Mouse (Mus musculus): Measurements from ENCODE around the gene Slc13a1. TPM values are rescaled to one million over a fixed set of nuclear protein-coding genes. Genes with fewer than 3 reads are reported as not detected.
"Not testable (repeated sequence)": the region's sequence is repeated elsewhere in the genome, so short reads cannot be mapped to it uniquely, and the experiment has no call there.

The Slc13a1 gene
- polyA plus RNA-seq (2014; fragmentation: Nextera tagmentation; extraction: Ambion mirVana): 0.09 and 0.12 TPM in 2 replicates

DNA sequence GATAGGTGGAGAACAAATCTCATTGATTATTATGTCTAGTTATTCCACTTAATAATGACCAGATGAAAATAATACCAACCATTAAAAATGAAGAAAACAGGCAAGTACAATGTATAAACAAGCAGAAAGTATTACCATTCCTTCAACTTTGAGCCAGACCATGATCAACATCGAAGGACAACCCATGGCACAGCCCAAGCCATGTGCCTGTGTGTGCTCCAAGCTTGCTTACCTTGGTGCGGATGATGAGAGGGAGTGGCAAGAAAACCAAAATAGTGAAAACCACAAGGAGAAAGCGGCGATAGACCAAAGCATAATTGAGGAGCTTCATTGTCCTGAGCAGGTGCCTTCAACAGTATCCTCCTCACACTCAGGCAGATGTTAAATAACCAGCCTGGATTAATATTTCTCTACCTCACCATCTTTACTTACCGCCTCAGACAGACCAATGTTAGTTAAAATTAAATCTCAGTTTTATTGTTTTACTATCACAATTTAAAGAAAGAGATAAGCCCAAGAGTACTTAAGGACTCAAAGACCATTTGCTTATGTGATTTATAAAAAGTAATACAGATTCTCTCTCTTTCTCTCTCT, at the start of gene Slc13a1:
TSS of gene Slc13a1 (minus strand) at position 359 of the 594 bp plus-strand sequence.
- H3K4me2 ChIP-seq (ENCODE audit: low read length): no peak within 1 kb of the TSS
- H3K4me1 ChIP-seq (ENCODE audit: control insufficient read depth, insufficient read depth, low read length): no peaks in the 10 kb centered on the region
- no peak within 1 kb of the TSS for H3K4me3 ChIP-seq (ENCODE audit: low read depth, low read length)
- no peaks in the 10 kb centered on the region for H3K9me3 ChIP-seq (replicated peaks; ENCODE audit: control insufficient read depth, low read length)
- no peak for ATAC-seq
- DNase-seq (ENCODE audit: low spot score): no peak
- no peak within 1 kb of the TSS for H3K9ac ChIP-seq (ENCODE audit: low read length)
- no peaks in the 10 kb centered on the region for H3K27me3 ChIP-seq (replicated peaks; ENCODE audit: control insufficient read depth, insufficient read depth, low read length)
- H3K36me3 ChIP-seq (ENCODE audit: control insufficient read depth, insufficient read depth, low read length): no peaks in the 10 kb centered on the region
- no peak within 1 kb of the TSS for H3K27ac ChIP-seq (ENCODE audit: low read depth, low read length)
- 89% methylated on average over 5 of the region's 5 CpGs for WGBS

GRCm38 (mm10) chr6:24207866-24208265, 40.0 kb upstream of the Slc13a1 start:
- no peak overlapping the region for H3K9ac ChIP-seq (ENCODE audit: low read length)
- 93% methylated on average over 3 of the region's 3 CpGs for WGBS
- H3K27ac ChIP-seq (ENCODE audit: low read depth, low read length): no peak overlapping the region
- no peaks in the 10 kb centered on the region for H3K9me3 ChIP-seq (replicated peaks; ENCODE audit: control insufficient read depth, low read length)
- H3K4me1 ChIP-seq (ENCODE audit: control insufficient read depth, insufficient read depth, low read length): no peaks in the 10 kb centered on the region
- H3K4me2 ChIP-seq (ENCODE audit: low read length): no peak overlapping the region
- no peak for DNase-seq (ENCODE audit: low spot score)
- no peaks in the 10 kb centered on the region for H3K36me3 ChIP-seq (ENCODE audit: control insufficient read depth, insufficient read depth, low read length)
- ATAC-seq: no peak
- no peaks in the 10 kb centered on the region for H3K27me3 ChIP-seq (replicated peaks; ENCODE audit: control insufficient read depth, insufficient read depth, low read length)
- no peak overlapping the region for H3K4me3 ChIP-seq (ENCODE audit: low read depth, low read length)

DNA sequence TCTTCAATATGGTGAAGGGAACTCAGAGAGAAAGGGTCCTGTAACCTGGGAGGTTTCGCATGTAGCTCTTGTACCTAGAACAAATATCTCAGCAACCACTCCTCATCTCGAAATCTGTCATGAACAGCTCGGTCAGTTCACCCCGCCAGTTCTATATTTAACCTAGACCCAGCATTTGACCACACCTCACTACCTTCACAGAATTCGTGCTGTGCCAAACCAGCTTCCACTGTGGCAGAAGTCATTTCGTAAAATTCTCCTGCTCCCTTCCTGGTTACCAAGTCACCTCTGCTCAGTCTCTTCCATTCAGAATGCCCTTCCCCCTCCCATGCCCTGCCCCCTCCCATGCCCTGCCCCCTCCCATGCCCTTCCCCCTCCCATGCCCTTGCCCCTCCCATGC, 34.3 kb upstream of the Slc13a1 start:
- Histone ChIP-seq H3K9ac (ENCODE audit: low read length) (no peak overlapping the region), H3K27ac (ENCODE audit: low read depth, low read length) (no peak overlapping the region), H3K4me1 (ENCODE audit: control insufficient read depth, insufficient read depth, low read length) (no peaks in the 10 kb centered on the region), H3K4me2 (ENCODE audit: low read length) (no peak overlapping the region), H3K36me3 (ENCODE audit: control insufficient read depth, insufficient read depth, low read length) (no peaks in the 10 kb centered on the region), H3K9me3 (replicated peaks; ENCODE audit: control insufficient read depth, low read length) (no peaks in the 10 kb centered on the region), H3K27me3 (replicated peaks; ENCODE audit: control insufficient read depth, insufficient read depth, low read length) (no peaks in the 10 kb centered on the region), H3K4me3 (ENCODE audit: low read depth, low read length) (no peak overlapping the region)
- 89% methylated on average over 6 of the region's 6 CpGs for WGBS
- ATAC-seq (no peak), DNase-seq (ENCODE audit: low spot score) (no peak)

- DNase-seq (ENCODE audit: low spot score): peak; percentile 73
- WGBS: 14% methylated on average over 12 of the region's 12 CpGs
- H3K36me3 ChIP-seq (ENCODE audit: control insufficient read depth, insufficient read depth, low read length): no peaks in the 10 kb centered on the region
- H3K4me3 ChIP-seq (ENCODE audit: low read depth, low read length): no peak overlapping the region
- ATAC-seq: peak; percentile 60
- H3K4me1 ChIP-seq (ENCODE audit: control insufficient read depth, insufficient read depth, low read length): no peaks in the 10 kb centered on the region
- peak overlapping the region; percentile 10; the same call in 1 of the 2 replicates for H3K4me2 ChIP-seq (ENCODE audit: low read length)
- H3K27ac ChIP-seq (ENCODE audit: low read depth, low read length): no peak overlapping the region
- H3K9me3 ChIP-seq (replicated peaks; ENCODE audit: control insufficient read depth, low read length): no peaks in the 10 kb centered on the region
- H3K27me3 ChIP-seq (replicated peaks; ENCODE audit: control insufficient read depth, insufficient read depth, low read length): no peaks in the 10 kb centered on the region
- no peak overlapping the region for H3K9ac ChIP-seq (ENCODE audit: low read length)
These were observed 33.0 kb upstream of the Slc13a1 start for GRCm38 (mm10) chr6:24200644-24201484.

DNA sequence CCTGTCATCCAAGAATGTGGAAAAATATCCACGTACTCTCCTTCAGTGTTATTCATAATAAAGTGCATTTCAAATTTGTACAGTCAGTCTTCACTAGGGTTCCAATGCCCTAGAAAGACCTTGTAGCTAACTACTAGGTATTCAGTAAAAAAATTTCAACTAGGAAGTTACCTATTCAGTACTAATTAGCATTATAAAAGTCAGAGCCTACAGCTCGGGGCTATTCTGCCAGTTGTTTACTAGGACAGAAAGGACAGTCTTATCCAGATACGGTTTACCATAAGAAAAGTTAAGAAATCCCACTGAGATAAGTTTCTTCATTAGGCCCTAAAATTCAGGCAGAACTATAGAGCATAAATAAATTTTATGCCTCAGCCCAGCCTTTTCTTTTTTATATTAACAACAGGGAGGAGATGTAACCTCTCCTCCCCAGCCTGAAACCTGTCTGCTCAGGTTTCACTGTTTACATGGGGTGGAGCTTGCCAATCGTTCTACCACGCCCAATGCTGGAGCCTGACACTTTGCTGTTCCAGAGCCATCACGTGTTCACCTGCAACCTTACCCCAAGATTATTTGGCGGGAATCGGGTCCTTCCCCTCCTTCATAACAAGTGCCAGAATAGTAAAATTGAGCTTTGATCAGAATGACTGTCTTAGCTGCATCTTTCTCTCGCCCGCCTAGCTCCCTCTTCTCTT, 29.8 kb upstream of the Slc13a1 start:
- 81% methylated on average over 10 of the region's 10 CpGs for WGBS
- H3K27ac ChIP-seq (ENCODE audit: low read depth, low read length); H3K36me3 ChIP-seq (ENCODE audit: control insufficient read depth, insufficient read depth, low read length); H3K4me2 ChIP-seq (ENCODE audit: low read length); H3K4me3 ChIP-seq (ENCODE audit: low read depth, low read length); DNase-seq (ENCODE audit: low spot score); H3K4me1 ChIP-seq (ENCODE audit: control insufficient read depth, insufficient read depth, low read length); ATAC-seq; H3K27me3 ChIP-seq (replicated peaks; ENCODE audit: control insufficient read depth, insufficient read depth, low read length); H3K9ac ChIP-seq (ENCODE audit: low read length); H3K9me3 ChIP-seq (replicated peaks; ENCODE audit: control insufficient read depth, low read length): not testable (repeated sequence)

GRCm38 (mm10) chr6:24196406-24196805, 28.5 kb upstream of the Slc13a1 start:
- 17% methylated on average over 5 of the region's 5 CpGs for WGBS
- ATAC-seq; DNase-seq (ENCODE audit: low spot score): not testable (repeated sequence)

DNA sequence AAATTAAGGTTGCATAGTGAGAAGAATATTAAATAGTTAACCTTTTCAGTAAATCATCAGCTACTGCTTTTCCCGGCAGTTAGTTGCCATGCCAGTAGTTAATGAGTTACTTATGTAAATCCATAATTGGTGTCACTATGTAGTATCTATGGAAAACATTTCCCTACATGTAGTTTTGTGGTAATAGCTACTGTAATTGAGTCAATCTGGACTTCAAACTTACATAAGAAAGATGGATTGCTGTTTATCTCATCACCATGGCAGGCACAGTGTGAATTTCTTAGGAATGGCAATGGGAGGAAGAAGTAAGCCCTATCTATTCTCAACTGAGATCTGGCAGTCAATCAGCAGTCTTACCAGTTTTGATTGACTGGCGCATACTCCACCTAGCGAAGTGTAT, 15.5 kb upstream of the Slc13a1 start:
- DNase-seq (ENCODE audit: low spot score): no peak
- no peak overlapping the region for H3K9ac ChIP-seq (ENCODE audit: low read length)
- no peaks in the 10 kb centered on the region for H3K27me3 ChIP-seq (replicated peaks; ENCODE audit: control insufficient read depth, insufficient read depth, low read length)
- no peak overlapping the region for H3K4me3 ChIP-seq (ENCODE audit: low read depth, low read length)
- 79% methylated on average over 3 of the region's 3 CpGs for WGBS
- H3K4me2 ChIP-seq (ENCODE audit: low read length): no peak overlapping the region
- ATAC-seq: no peak
- no peak overlapping the region for H3K27ac ChIP-seq (ENCODE audit: low read depth, low read length)
- no peaks in the 10 kb centered on the region for H3K9me3 ChIP-seq (replicated peaks; ENCODE audit: control insufficient read depth, low read length)
- H3K36me3 ChIP-seq (ENCODE audit: control insufficient read depth, insufficient read depth, low read length): no peaks in the 10 kb centered on the region
- no peaks in the 10 kb centered on the region for H3K4me1 ChIP-seq (ENCODE audit: control insufficient read depth, insufficient read depth, low read length)

More at GRCm38 (mm10) chr6:24196406-24196805, 28.5 kb upstream of the Slc13a1 start:
- not testable (repeated sequence) for H3K27me3 ChIP-seq (replicated peaks; ENCODE audit: control insufficient read depth, insufficient read depth, low read length); H3K4me1 ChIP-seq (ENCODE audit: control insufficient read depth, insufficient read depth, low read length); H3K4me3 ChIP-seq (ENCODE audit: low read depth, low read length); H3K4me2 ChIP-seq (ENCODE audit: low read length); H3K9me3 ChIP-seq (replicated peaks; ENCODE audit: control insufficient read depth, low read length); H3K36me3 ChIP-seq (ENCODE audit: control insufficient read depth, insufficient read depth, low read length); H3K27ac ChIP-seq (ENCODE audit: low read depth, low read length); H3K9ac ChIP-seq (ENCODE audit: low read length)

DNA sequence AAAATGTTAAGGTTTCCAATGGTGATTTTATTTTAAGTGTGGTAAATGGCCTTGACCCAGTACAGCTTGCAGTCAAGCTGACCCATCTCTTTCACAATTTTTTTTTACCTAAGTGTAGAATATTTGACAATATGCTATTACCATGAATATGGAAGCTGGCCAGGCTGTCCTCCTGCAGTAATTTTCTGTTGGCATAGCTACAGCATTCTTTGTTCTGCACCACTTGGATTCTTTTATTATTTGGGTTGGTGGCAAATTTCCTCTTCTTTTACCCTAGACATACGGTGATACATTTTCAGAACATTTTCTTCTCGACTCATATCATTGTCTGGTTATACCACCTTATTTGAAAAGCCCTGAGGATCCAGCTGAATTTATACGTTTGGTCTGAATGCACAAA, 7.5 kb upstream of the Slc13a1 start:
- Histone ChIP-seq H3K4me2 (ENCODE audit: low read length) (no peak overlapping the region), H3K9ac (ENCODE audit: low read length) (no peak overlapping the region), H3K27me3 (replicated peaks; ENCODE audit: control insufficient read depth, insufficient read depth, low read length) (no peaks in the 10 kb centered on the region), H3K4me1 (ENCODE audit: control insufficient read depth, insufficient read depth, low read length) (no peaks in the 10 kb centered on the region), H3K4me3 (ENCODE audit: low read depth, low read length) (no peak overlapping the region), H3K36me3 (ENCODE audit: control insufficient read depth, insufficient read depth, low read length) (no peaks in the 10 kb centered on the region), H3K27ac (ENCODE audit: low read depth, low read length) (no peak overlapping the region), H3K9me3 (replicated peaks; ENCODE audit: control insufficient read depth, low read length) (no peaks in the 10 kb centered on the region)
- DNase-seq (ENCODE audit: low spot score): peak; percentile 13
- no peak for ATAC-seq
- WGBS: 80% methylated on average over 3 of the region's 3 CpGs
